ENCODE assay signal across 19 mouse cellular contexts in the genomic region with DNA sequence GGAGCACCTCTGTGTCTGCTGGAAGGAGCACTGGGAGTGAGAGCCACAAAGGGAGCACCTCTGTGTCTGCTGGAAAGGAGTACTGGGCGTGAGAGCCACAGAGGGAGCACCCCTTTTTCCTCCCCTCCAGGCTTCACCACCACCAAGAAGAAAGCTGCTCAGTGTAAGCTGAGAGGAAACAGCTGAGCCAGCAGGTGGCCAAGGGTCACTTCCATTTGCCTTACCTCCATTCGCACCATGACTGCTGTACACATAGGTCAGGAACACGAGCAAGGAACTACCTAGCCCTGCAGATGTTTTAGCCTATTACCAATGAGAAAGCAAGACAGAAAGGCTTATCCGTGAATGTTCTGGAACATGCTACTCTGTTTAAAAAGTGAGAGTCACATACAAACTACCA. TPM values are rescaled to one million over a fixed set of nuclear protein-coding genes. Genes with fewer than 3 reads are reported as not detected.
DNase-seq lines count a peak whose midpoint lies in the region; ATAC-seq and TF ChIP-seq lines count a peak whose summit lies in the region.
"Had no signal": no experiment of that assay in that cellular context is flagged by ENCODE, and none has a peak within 500 bp of the region (broad histone marks: within the 10 kb centered on the region; RNA-seq: fewer than 3 reads in every experiment).

No protein-coding gene starts in this region.

- H3K36me3 ChIP-seq in intestine, postnatal 0 days (ENCODE audit: control insufficient read depth, insufficient read depth) = peaks cover 16% of the 10 kb centered on the region; the same call in 1 of the 2 replicates
- H3K36me3 ChIP-seq in intestine, embryonic 16.5 days (ENCODE audit: control insufficient read depth, insufficient read depth, low read length) = no peaks in the 10 kb centered on the region
- peaks cover 19% of the 10 kb centered on the region for H3K36me3 ChIP-seq in liver, adult 2 months (ENCODE audit: control insufficient read depth, insufficient read depth, low read length)
- peaks cover 29% of the 10 kb centered on the region for H3K36me3 ChIP-seq in liver, postnatal 0 days (replicated peaks; ENCODE audit: insufficient read depth, low read length)

- ATAC-seq in intestine, postnatal 0 days = 0 out of 2 replicates have a peak, but pooled peaks have one; percentile 43
- ATAC-seq in intestine, embryonic 16.5 days = no peak
- ATAC-seq in liver, postnatal 0 days = no peak
- ATAC-seq in erythroid progenitor cell, adult 5-6 weeks (replicated peaks; ENCODE audit: low FRiP score, poor library complexity, severe bottlenecking) = no peak
- no peak for ATAC-seq in megakaryocyte-erythroid progenitor cell, adult 5-6 weeks (replicated peaks; ENCODE audit: low FRiP score, low TSS enrichment, poor library complexity, severe bottlenecking)
- ATAC-seq: forebrain, postnatal 0 days had no signal

- TF ChIP-seq POLR2A in liver, adult 2 months (IDR thresholded peaks at IDR 0.05; ENCODE audit: extremely low read depth, insufficient read depth, low read length) = no peak

- no peak for TF ChIP-seq CTCF in intestine, postnatal 0 days (IDR thresholded peaks at IDR 0.05; ENCODE audit: low read depth)
- no peak for TF ChIP-seq CTCF in liver, adult 2 months (IDR thresholded peaks at IDR 0.05; ENCODE audit: low read depth, low read length)
- TF ChIP-seq CTCF in liver, postnatal 0 days (IDR thresholded peaks at IDR 0.05; ENCODE audit: low read depth) = no peak

- H3K9ac ChIP-seq in intestine, postnatal 0 days (ENCODE audit: low read depth, low read length) = no peak overlapping the region
- H3K9ac ChIP-seq in intestine, embryonic 16.5 days (ENCODE audit: low read depth, low read length) = no peak overlapping the region
- H3K9ac ChIP-seq in liver, adult 2 months (ENCODE audit: low read depth, low read length) = no peak overlapping the region
- H3K9ac ChIP-seq in liver, postnatal 0 days (replicated peaks) = no peak overlapping the region
- H3K9ac ChIP-seq: embryonic facial prominence, embryonic 12.5 days; forebrain, embryonic 12.5 days; forebrain, postnatal 0 days; heart, embryonic 13.5 days had no signal

- peak; percentile 61 for DNase-seq in liver, adult 2 months (ENCODE audit: extremely low read depth, low read depth, low spot score)
- DNase-seq in liver, postnatal 0 days = no peak
- peak; percentile 51 for DNase-seq in kidney, postnatal 14 days
- peak; percentile 52 for DNase-seq in yolk sac, embryonic 10.5 days (ENCODE audit: low spot score)
- DNase-seq: adrenal gland, postnatal 10 days; cerebellum, adult 11 months; cerebellum, adult 8-10 months; cerebellum, postnatal 25 days; forebrain, postnatal 0 days; gastrocnemius, postnatal 14 days; heart, adult 11 months; heart, postnatal 36 days had no signal

- 0 out of 2 replicates have a peak, but pooled peaks cover 2% of the 10 kb centered on the region for H3K4me1 ChIP-seq in intestine, postnatal 0 days (replicated peaks; ENCODE audit: control insufficient read depth, insufficient read depth, low read length)
- peaks cover 5% of the 10 kb centered on the region; the same call in 1 of the 2 replicates for H3K4me1 ChIP-seq in intestine, embryonic 16.5 days (ENCODE audit: control insufficient read depth, insufficient read depth, low read length)
- H3K4me1 ChIP-seq in liver, adult 2 months (ENCODE audit: control insufficient read depth, insufficient read depth, low read length) = peaks cover 22% of the 10 kb centered on the region
- peaks cover 11% of the 10 kb centered on the region for H3K4me1 ChIP-seq in liver, postnatal 0 days (ENCODE audit: insufficient read depth)
- H3K4me1 ChIP-seq: forebrain, embryonic 12.5 days had no signal

- no peak overlapping the region for H3K4me2 ChIP-seq in intestine, postnatal 0 days (replicated peaks; ENCODE audit: low read depth)
- H3K4me2 ChIP-seq in intestine, embryonic 16.5 days (ENCODE audit: low read depth, low read length) = no peak overlapping the region
- H3K4me2 ChIP-seq in liver, postnatal 0 days (ENCODE audit: low read depth, low read length) = no peak overlapping the region
- H3K4me2 ChIP-seq: embryonic facial prominence, embryonic 12.5 days; forebrain, embryonic 12.5 days; heart, embryonic 13.5 days had no signal

- H3K9me3 ChIP-seq in intestine, postnatal 0 days (ENCODE audit: control insufficient read depth) = no peaks in the 10 kb centered on the region
- H3K9me3 ChIP-seq in intestine, embryonic 16.5 days (ENCODE audit: control insufficient read depth, low read length) = no peaks in the 10 kb centered on the region
- H3K9me3 ChIP-seq in liver, postnatal 0 days (ENCODE audit: low read length) = no peaks in the 10 kb centered on the region
- H3K9me3 ChIP-seq: embryonic facial prominence, embryonic 12.5 days; forebrain, embryonic 12.5 days; heart, embryonic 13.5 days had no signal

- no peak overlapping the region for H3K27ac ChIP-seq in intestine, postnatal 0 days (ENCODE audit: low read depth, low read length)
- no peak overlapping the region for H3K27ac ChIP-seq in intestine, embryonic 16.5 days (ENCODE audit: low read length)
- H3K27ac ChIP-seq in liver, adult 2 months (replicated peaks; ENCODE audit: insufficient read depth, low read depth, low read length) = no peak overlapping the region
- no peak overlapping the region for H3K27ac ChIP-seq in liver, postnatal 0 days (ENCODE audit: low read depth)
- H3K27ac ChIP-seq: embryonic facial prominence, embryonic 12.5 days; forebrain, embryonic 12.5 days; heart, embryonic 13.5 days had no signal

- H3K27me3 ChIP-seq in intestine, postnatal 0 days (replicated peaks; ENCODE audit: control insufficient read depth, insufficient read depth, low read length) = no peaks in the 10 kb centered on the region
- no peaks in the 10 kb centered on the region for H3K27me3 ChIP-seq in intestine, embryonic 16.5 days (replicated peaks; ENCODE audit: control insufficient read depth, insufficient read depth, low read length)
- no peaks in the 10 kb centered on the region for H3K27me3 ChIP-seq in liver, adult 2 months (ENCODE audit: control insufficient read depth, insufficient read depth, low read length)
- no peaks in the 10 kb centered on the region for H3K27me3 ChIP-seq in liver, postnatal 0 days (ENCODE audit: insufficient read depth, low read length)
- H3K27me3 ChIP-seq: embryonic facial prominence, embryonic 12.5 days; forebrain, embryonic 12.5 days; heart, embryonic 13.5 days had no signal

- 65% methylated on average over 4 of the region's 4 CpGs for WGBS in intestine, postnatal 0 days
- 84% methylated on average over 4 of the region's 4 CpGs for WGBS in intestine, embryonic 16.5 days
- 54% methylated on average over 4 of the region's 4 CpGs for WGBS in liver, adult 2 months
- 83% methylated on average over 4 of the region's 4 CpGs for WGBS in liver, postnatal 0 days (ENCODE audit: insufficient replicate concordance)

- peaks cover 7% of the 10 kb centered on the region; the same call in 1 of the 2 replicates for H3K79me2 ChIP-seq in liver, adult 2 months (ENCODE audit: control insufficient read depth, insufficient read depth, low read length)

- H3K4me3 ChIP-seq in intestine, postnatal 0 days (ENCODE audit: low read depth, low read length) = no peak overlapping the region
- no peak overlapping the region for H3K4me3 ChIP-seq in intestine, embryonic 16.5 days (ENCODE audit: low read length)
- no peak overlapping the region for H3K4me3 ChIP-seq in liver, adult 2 months (ENCODE audit: insufficient read depth, low read depth, low read length)
- H3K4me3 ChIP-seq in liver, postnatal 0 days (ENCODE audit: low read depth, low read length) = no peak overlapping the region
- H3K4me3 ChIP-seq: embryonic facial prominence, embryonic 12.5 days; forebrain, embryonic 12.5 days; heart, embryonic 13.5 days had no signal

- no peak for TF ChIP-seq EP300 in liver, postnatal 0 days (IDR thresholded peaks at IDR 0.05; ENCODE audit: low read depth)

RNA-seq across cellular contexts. Expression of a gene that starts 10.3 kb away (rescaled TPM):
- 4.3 and 6.3 TPM in 2 replicates for polyA plus RNA-seq in intestine, postnatal 0 days (2015; fragmentation: Nextera tagmentation; extraction: Ambion mirVana)
- 2.3 TPM in 2 replicates for polyA plus RNA-seq in intestine, embryonic 16.5 days (2015; fragmentation: Nextera tagmentation; extraction: Ambion mirVana)
- total RNA-seq in liver, adult 2 months (2014; rRNA removed) = 12.2 and 14.3 TPM in 2 replicates
- 5.4 TPM in 2 replicates for polyA plus RNA-seq in liver, adult 2 months (2012; rRNA removed)
- 3.3 and 5.0 TPM in 2 replicates for polyA plus RNA-seq in liver, postnatal 0 days (2015; fragmentation: Nextera tagmentation; extraction: Ambion mirVana)
- 5.4 and 12.6 TPM in 2 replicates for total RNA-seq in erythroid progenitor cell, adult 5-6 weeks (2015; ENCODE audit: low replicate concordance)
- total RNA-seq in erythroid progenitor cell, adult 5-6 weeks (2017; ENCODE audit: low replicate concordance) = 2.9 and 5.0 TPM in 2 replicates
- total RNA-seq in megakaryocyte-erythroid progenitor cell, adult 5-6 weeks (2014; fragmentation: Nextera tagmentation) = 5.2 and 12.5 TPM in 2 replicates
- total RNA-seq in megakaryocyte-erythroid progenitor cell, adult 5-6 weeks (2017) = 3.7 and 7.6 TPM in 2 replicates
